Mouse (Mus musculus) forebrain, embryonic 10.5 days (tissue): ENCODE data around the gene Pou5f1. TPM values are rescaled to one million over a fixed set of nuclear protein-coding genes. Genes with fewer than 3 reads are reported as not detected.

ENCODE experiments used
- polyA plus RNA-seq: library from polyadenylated mRNA; unstranded; fragments of >200 nt; fragmentation: Nextera tagmentation; extraction: Ambion mirVana; gene quantifications from 2 replicates; pipeline ENCODE4 v1.2.1, GENCODE M21; 2016

Pou5f1 gene
- polyA plus RNA-seq, 1 experiment from 2014 or later = 0.12 TPM

Other genes starting within 250 kb of the Pou5f1 start
- 57.8 and 58.6 TPM in 2 replicates for gene H2-D1, start 243.3 kb upstream of the Pou5f1 start, polyA plus RNA-seq
- not detected in 2 replicates for gene H2-Q1, start 185.6 kb upstream of the Pou5f1 start, polyA plus RNA-seq
- gene H2-Q2, start 163.8 kb upstream of the Pou5f1 start, polyA plus RNA-seq = 0.26 and 0.35 TPM in 2 replicates
- gene H2-Q4, start 126.4 kb upstream of the Pou5f1 start, polyA plus RNA-seq = 3.0 and 3.1 TPM in 2 replicates
- 2.1 and 2.5 TPM in 2 replicates for gene H2-Q6, start 81.2 kb upstream of the Pou5f1 start, polyA plus RNA-seq
- gene H2-Q7, start 66.9 kb upstream of the Pou5f1 start, polyA plus RNA-seq = 18.5 and 19.8 TPM in 2 replicates
- gene H2-Q10, start 35.9 kb upstream of the Pou5f1 start, polyA plus RNA-seq = 0.36 and 0.37 TPM in 2 replicates
- gene Tcf19, start 10.8 kb downstream of the Pou5f1 start, polyA plus RNA-seq = 52.2 and 57.1 TPM in 2 replicates
- 21.6 and 26.1 TPM in 2 replicates for gene Cchcr1, start 11.1 kb downstream of the Pou5f1 start, polyA plus RNA-seq
- 2.2 and 2.6 TPM in 2 replicates for gene Psors1c2, start 27.2 kb downstream of the Pou5f1 start, polyA plus RNA-seq
- gene Cdsn, start 46.1 kb downstream of the Pou5f1 start, polyA plus RNA-seq = not detected in 2 replicates
- gene 2300002M23Rik, start 61.4 kb downstream of the Pou5f1 start, polyA plus RNA-seq = not detected in 2 replicates
- gene Sfta2, start 95.5 kb downstream of the Pou5f1 start, polyA plus RNA-seq = not detected in 2 replicates
- gene Gm9573, start 120.6 kb downstream of the Pou5f1 start, polyA plus RNA-seq = not detected in 2 replicates
- 0.12 and 0.14 TPM in 2 replicates for gene Mucl3, start 137.7 kb downstream of the Pou5f1 start, polyA plus RNA-seq
- gene Vars2, start 161.6 kb downstream of the Pou5f1 start, polyA plus RNA-seq = 19.3 and 20.2 TPM in 2 replicates
- 59.3 and 62.3 TPM in 2 replicates for gene Gtf2h4, start 167.7 kb downstream of the Pou5f1 start, polyA plus RNA-seq
- 105 and 112 TPM in 2 replicates for gene Ddr1, start 198.6 kb downstream of the Pou5f1 start, polyA plus RNA-seq